Mouse (Mus musculus): Measurements from ENCODE around the gene Fam208a. TPM values are rescaled to one million over a fixed set of nuclear protein-coding genes. Genes with fewer than 3 reads are reported as not detected.

Fam208a gene
- total RNA-seq, 2 experiments from 2014 or later: 14.2 to 14.5 TPM

Small RNA genes within 50 kb of the gene (microRNA-seq; reads per million reads assigned to microRNA genes)
- 0 reads per million in 2 experiments for gene Gm23633

Other genes with a start within 250 kb of the Fam208a start
- gene Ccdc66, start 79.6 kb downstream of the Fam208a start, total RNA-seq (2021): 1 to 10 TPM; 8.1 to 8.5 TPM
- gene Erc2, start 193.6 kb downstream of the Fam208a start, total RNA-seq (2021): 1 to 10 TPM in 1 of 2 experiments, under 1 TPM in 1; 0.54 to 1.6 TPM

Data from heart, postnatal 14 days (tissue).